Mouse (Mus musculus) G1E (cell line): ENCODE data around the gene Fuz. TPM values are rescaled to one million over a fixed set of nuclear protein-coding genes. Genes with fewer than 3 reads are reported as not detected.

Experiments
- ATAC-seq: 2 replicates; pipeline ENCODE4 v1.8.0; 2016; ENCODE audit warnings: mild to moderate bottlenecking; ENCODE audit not compliant: insufficient number of reproducible peaks, poor library complexity, low FRiP score, severe bottlenecking; ENCODE audit errors: extremely low read depth
- DNase-seq: peaks from one replicate; pipeline ENCODE4 v3.0.0; 2012; ENCODE audit warnings: low spot score
- H3K27me3 ChIP-seq: 2 replicates; pipeline ENCODE4 v1.6.1; 2012; ENCODE audit warnings: mild to moderate bottlenecking, low read length, inconsistent platforms; ENCODE audit not compliant: insufficient read depth
- H3K36me3 ChIP-seq: replicated peaks from 2 replicates; pipeline ENCODE3; 2012; ENCODE audit warnings: mild to moderate bottlenecking, inconsistent platforms
- H3K4me1 ChIP-seq: 2 replicates; pipeline ENCODE4 v1.6.1; 2012; ENCODE audit warnings: low read depth, low read length, inconsistent platforms, mixed read lengths; ENCODE audit not compliant: insufficient read depth
- H3K4me3 ChIP-seq: 2 replicates; pipeline ENCODE4 v1.5.1; 2012; ENCODE audit warnings: low read depth, mild to moderate bottlenecking, inconsistent platforms, low read length, moderate library complexity, mixed read lengths
- H3K9me3 ChIP-seq: replicated peaks from 2 replicates; pipeline ENCODE4 v1.6.1; 2012; ENCODE audit warnings: inconsistent platforms
- CTCF ChIP-seq: IDR thresholded peaks from 2 replicates; pipeline ENCODE4 v1.5.1; 2012; ENCODE audit warnings: low read depth, low read length, inconsistent platforms, mixed read lengths
- GATA1 ChIP-seq: IDR thresholded peaks from 2 replicates; pipeline ENCODE4 v1.6.1; 2012; ENCODE audit warnings: borderline replicate concordance, low read length, inconsistent platforms, mixed read lengths
- GATA2 ChIP-seq: IDR thresholded peaks from 2 replicates; pipeline ENCODE4 v1.6.1; 2012; ENCODE audit warnings: low read depth, low read length, inconsistent platforms, borderline replicate concordance
- POLR2AphosphoS5 ChIP-seq: IDR thresholded peaks from 2 replicates; pipeline ENCODE4 v1.6.1; 2012; ENCODE audit warnings: low read depth, low read length, inconsistent platforms; ENCODE audit not compliant: insufficient replicate concordance
- TAL1 ChIP-seq: conservative IDR thresholded peaks from 2 replicates; pipeline ENCODE4 v1.6.1; 2012; ENCODE audit warnings: low read depth, low read length, inconsistent platforms, mixed read lengths
- polyA plus RNA-seq: library from polyadenylated mRNA; stranded (reverse); fragments of >175 nt; gene quantifications from 2 replicates; pipeline ENCODE4 v1.2.3, GENCODE M21; 2012
- total RNA-seq, 2 experiments: library from RNA; stranded (forward) in 1 of 2; stranded (reverse) in 1 of 2; fragments of 200-1000 nt in 1 of 2; fragments of >200 nt in 1 of 2; fragmentation: Nextera tagmentation in 1 of 2; gene quantifications; 2 replicates each; pipeline ENCODE4 v1.2.3; 2014 to 2017

Gene Fuz
- total and polyA plus RNA-seq, 3 experiments = 16.8 to 37.5 (median 17.8) TPM

- no peak for ATAC-seq
- H3K9me3 ChIP-seq = no peaks in the 10 kb centered on the region
- no peak overlapping the region for H3K4me3 ChIP-seq
- peaks cover 91% of the 10 kb centered on the region for H3K36me3 ChIP-seq
- no peak for DNase-seq
- peaks cover 18% of the 10 kb centered on the region for H3K4me1 ChIP-seq
- H3K27me3 ChIP-seq = no peaks in the 10 kb centered on the region
- no peak for TF ChIP-seq CTCF
Measured at GRCm38 (mm10) chr7:44919127-44919526, 23.2 kb downstream of the Fuz start.

GRCm38 (mm10) chr7:44922530-44922929 lies 26.7 kb downstream of the Fuz start:
- H3K27me3 ChIP-seq = no peaks in the 10 kb centered on the region
- H3K9me3 ChIP-seq = no peaks in the 10 kb centered on the region
- H3K4me3 ChIP-seq = no peak overlapping the region
- peaks cover 33% of the 10 kb centered on the region for H3K4me1 ChIP-seq
- DNase-seq (no peak), ATAC-seq (no peak)
- no peak for TF ChIP-seq GATA1
- TF ChIP-seq TAL1 = no peak
- TF ChIP-seq CTCF = no peak
- TF ChIP-seq POLR2AphosphoS5 = no peak
- no peak for TF ChIP-seq GATA2
- peaks cover 89% of the 10 kb centered on the region for H3K36me3 ChIP-seq

GRCm38 (mm10) chr7:44925468-44925867 lies 29.6 kb downstream of the Fuz start:
- no peaks in the 10 kb centered on the region for H3K9me3 ChIP-seq
- TF ChIP-seq CTCF = peak; percentile 54
- TF ChIP-seq GATA1 = no peak
- no peak overlapping the region for H3K4me3 ChIP-seq
- H3K27me3 ChIP-seq = no peaks in the 10 kb centered on the region
- DNase-seq (no peak), ATAC-seq (no peak)
- peaks cover 69% of the 10 kb centered on the region for H3K36me3 ChIP-seq
- H3K4me1 ChIP-seq = peaks cover 50% of the 10 kb centered on the region

DNA sequence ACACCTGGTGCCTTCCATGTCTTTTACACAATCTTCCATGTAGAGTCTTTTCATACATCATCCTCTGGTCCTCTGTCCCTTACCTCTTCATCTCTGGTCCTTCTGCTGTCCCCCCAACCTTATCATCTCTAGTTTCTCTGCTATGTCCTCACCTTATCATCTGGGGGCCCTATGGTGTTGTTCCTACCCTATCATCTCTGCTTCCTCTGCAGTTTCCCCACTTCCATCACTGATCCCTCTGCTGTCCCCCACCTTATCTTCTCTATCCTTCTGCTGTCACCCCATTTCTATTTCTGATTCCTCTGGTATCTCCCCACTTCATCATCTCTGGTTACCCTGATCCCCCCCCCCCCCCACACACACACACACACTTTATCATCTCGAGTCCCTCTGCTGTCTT lies 32.7 kb downstream of the Fuz start:
- Histone ChIP-seq H3K9me3 (no peaks in the 10 kb centered on the region), H3K4me1 (peaks cover 41% of the 10 kb centered on the region), H3K36me3 (peaks cover 42% of the 10 kb centered on the region), H3K4me3 (peak overlapping the region; percentile 95), H3K27me3 (no peaks in the 10 kb centered on the region)
- TF ChIP-seq GATA1 = no peak
- peak; percentile 34; the same call in 1 of the 2 replicates for TF ChIP-seq TAL1
- ATAC-seq (0 out of 2 replicates have a peak, but pooled peaks have one; percentile 12), DNase-seq (peak; percentile 29)

DNA sequence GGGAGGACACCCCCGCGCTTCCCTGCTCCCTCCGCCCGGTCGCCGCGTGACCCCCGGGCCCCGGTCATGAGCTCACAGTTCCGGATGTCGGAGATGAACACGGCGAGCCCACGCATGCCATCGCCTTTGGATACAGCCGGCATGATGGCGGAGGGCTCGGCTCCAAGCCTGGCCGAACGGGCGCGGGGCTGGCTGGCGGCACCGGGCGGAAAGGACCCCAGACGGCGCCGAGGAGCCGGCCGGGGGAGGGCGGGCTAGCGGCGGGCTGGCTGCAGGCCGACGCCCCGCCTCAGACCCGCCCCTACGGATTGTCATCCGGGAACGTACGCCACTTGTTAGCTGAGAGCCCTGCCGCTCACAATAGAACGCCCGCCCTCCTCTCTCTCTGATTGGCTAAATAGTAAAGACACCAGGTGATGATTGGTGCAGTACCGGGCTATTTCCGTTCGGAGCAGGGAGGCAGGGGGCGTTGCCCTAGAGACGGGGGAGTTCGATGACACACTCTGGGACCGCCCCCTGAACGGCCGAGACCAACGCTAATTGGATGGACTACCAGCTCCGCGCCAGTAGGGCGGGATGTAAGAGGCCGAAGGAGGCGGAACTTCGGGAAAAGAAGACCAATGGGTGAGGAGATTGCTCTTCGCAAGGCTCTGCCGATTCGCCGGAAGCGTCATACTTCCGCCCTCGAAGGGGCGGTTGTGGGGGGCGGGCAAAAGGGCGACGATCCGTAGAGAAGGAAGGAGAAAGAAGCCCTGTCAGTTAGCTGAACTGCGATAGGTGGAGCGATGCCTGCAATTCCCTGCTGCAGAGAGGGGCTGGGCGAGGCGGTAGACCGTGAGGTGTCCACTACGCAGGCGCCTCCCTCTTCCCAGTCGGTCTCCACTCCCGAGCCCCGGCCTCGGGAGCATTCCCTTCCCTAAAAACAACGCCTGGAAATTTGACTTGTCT lies 33.6 kb downstream of the Fuz start, which contains the start of gene Ap2a1:
Gene Ap2a1 (minus strand): TSS at position 293 of the 948 bp plus-strand sequence.
- Histone ChIP-seq H3K4me1 (peaks cover 41% of the 10 kb centered on the region), H3K4me3 (peak within 1 kb of the TSS; percentile 95), H3K9me3 (no peaks in the 10 kb centered on the region), H3K27me3 (no peaks in the 10 kb centered on the region), H3K36me3 (peaks cover 35% of the 10 kb centered on the region)
- TF ChIP-seq CTCF = no peak
- TF ChIP-seq POLR2AphosphoS5 = no peak
- no peak for TF ChIP-seq GATA2
- TF ChIP-seq GATA1 = no peak
- TF ChIP-seq TAL1 = no peak
- ATAC-seq = peak; percentile 88
- DNase-seq = peak; percentile 99

DNA sequence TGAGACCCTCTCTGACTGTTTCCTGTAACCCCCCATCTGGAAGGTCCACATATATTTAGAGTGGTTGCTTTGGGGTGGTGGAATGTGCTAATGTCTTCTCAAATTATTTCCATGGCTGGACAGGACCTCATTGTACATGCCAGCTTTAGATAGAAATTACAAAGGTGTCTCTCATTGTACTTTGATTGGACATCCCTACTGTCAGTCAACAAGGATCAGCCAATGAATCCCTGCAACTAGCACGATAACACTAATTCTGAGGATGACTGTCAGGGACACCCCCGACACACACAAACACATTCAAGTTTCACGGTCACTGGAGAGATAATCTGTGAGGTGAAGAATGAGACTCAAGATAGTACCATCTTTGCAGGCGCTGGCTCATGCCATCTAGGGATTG lies 42.8 kb downstream of the Fuz start:
- TF ChIP-seq GATA2 (no peak), POLR2AphosphoS5 (no peak), GATA1 (no peak), TAL1 (no peak), CTCF (no peak)
- H3K27me3 ChIP-seq = peaks cover 11% of the 10 kb centered on the region
- no peak overlapping the region for H3K4me3 ChIP-seq
- H3K36me3 ChIP-seq = no peaks in the 10 kb centered on the region
- DNase-seq (no peak), ATAC-seq (no peak)
- peaks cover 3% of the 10 kb centered on the region; the same call in 1 of the 2 replicates for H3K9me3 ChIP-seq
- no peaks in the 10 kb centered on the region for H3K4me1 ChIP-seq

- no peaks in the 10 kb centered on the region for H3K36me3 ChIP-seq
- ATAC-seq = no peak
- no peak for TF ChIP-seq GATA1
- no peak for TF ChIP-seq GATA2
- no peak for TF ChIP-seq TAL1
- TF ChIP-seq POLR2AphosphoS5 = no peak
- TF ChIP-seq CTCF = no peak
- DNase-seq = no peak
- H3K4me1 ChIP-seq = peaks cover 3% of the 10 kb centered on the region; the same call in 1 of the 2 replicates
- H3K27me3 ChIP-seq = peaks cover 36% of the 10 kb centered on the region
- no peaks in the 10 kb centered on the region for H3K9me3 ChIP-seq
- no peak within 1 kb of the TSS for H3K4me3 ChIP-seq
Measured at GRCm38 (mm10) chr7:44942904-44943303, 47.0 kb downstream of the Fuz start, which contains the start of gene Tsks. Gene Tsks, plus strand, starts transcription at chr7:44943204.
